Mouse (Mus musculus): ENCODE results near the gene Tma7. TPM values are rescaled to one million over a fixed set of nuclear protein-coding genes. Genes with fewer than 3 reads are reported as not detected.
A peak's percentile ranks its signal among the peaks of the same experiment; 100 is the strongest.

Tma7 gene
- polyA plus RNA-seq, 1 experiment from 2014 or later = 729 TPM

- Histone ChIP-seq H3K4me2 (replicated peaks) (no peak overlapping the region), H3K27ac (replicated peaks) (no peak overlapping the region), H3K9me3 (no peaks in the 10 kb centered on the region), H3K27me3 (no peaks in the 10 kb centered on the region), H3K4me3 (no peak overlapping the region), H3K9ac (replicated peaks) (no peak overlapping the region), H3K4me1 (no peaks in the 10 kb centered on the region), H3K36me3 (peaks cover 94% of the 10 kb centered on the region)
- 93% methylated on average over 10 of the region's 10 CpGs for WGBS
- ATAC-seq (ENCODE audit: low FRiP score, low read depth) = no peak
Observed at GRCm38 (mm10) chr9:109116205-109116604, 33.8 kb upstream of the Tma7 start.

- no peak overlapping the region for H3K4me2 ChIP-seq (replicated peaks)
- no peaks in the 10 kb centered on the region for H3K27me3 ChIP-seq
- H3K9me3 ChIP-seq = no peaks in the 10 kb centered on the region
- no peaks in the 10 kb centered on the region for H3K4me1 ChIP-seq
- no peak overlapping the region for H3K4me3 ChIP-seq
- H3K27ac ChIP-seq (replicated peaks) = no peak overlapping the region
- WGBS = 88% methylated on average over 7 of the region's 7 CpGs
- H3K36me3 ChIP-seq = peaks cover 100% of the 10 kb centered on the region
- ATAC-seq (ENCODE audit: low FRiP score, low read depth) = no peak
- H3K9ac ChIP-seq (replicated peaks) = no peak overlapping the region
Observed at GRCm38 (mm10) chr9:109114871-109115270, 32.5 kb upstream of the Tma7 start.

GRCm38 (mm10) chr9:109114276-109114675, 31.9 kb upstream of the Tma7 start:
- Histone ChIP-seq H3K27ac (replicated peaks) (no peak overlapping the region), H3K36me3 (peaks cover 100% of the 10 kb centered on the region), H3K4me1 (no peaks in the 10 kb centered on the region), H3K9ac (replicated peaks) (no peak overlapping the region), H3K4me3 (no peak overlapping the region), H3K4me2 (replicated peaks) (no peak overlapping the region), H3K9me3 (no peaks in the 10 kb centered on the region), H3K27me3 (no peaks in the 10 kb centered on the region)
- ATAC-seq (ENCODE audit: low FRiP score, low read depth) = no peak
- WGBS = 97% methylated on average over 11 of the region's 11 CpGs

GRCm38 (mm10) chr9:109113331-109113730, 30.9 kb upstream of the Tma7 start:
- Histone ChIP-seq H3K4me2 (replicated peaks) (no peak overlapping the region), H3K4me1 (no peaks in the 10 kb centered on the region)

GRCm38 (mm10) chr9:109111591-109111990, 29.2 kb upstream of the Tma7 start:
- H3K9ac ChIP-seq (replicated peaks) = no peak overlapping the region
- H3K27ac ChIP-seq (replicated peaks) = no peak overlapping the region
- H3K4me2 ChIP-seq (replicated peaks) = no peak overlapping the region
- no peak for ATAC-seq (ENCODE audit: low FRiP score, low read depth)
- 91% methylated on average over 9 of the region's 9 CpGs for WGBS
- H3K4me3 ChIP-seq = no peak overlapping the region
- peaks cover 100% of the 10 kb centered on the region for H3K36me3 ChIP-seq
- H3K27me3 ChIP-seq = no peaks in the 10 kb centered on the region
- H3K9me3 ChIP-seq = no peaks in the 10 kb centered on the region
- H3K4me1 ChIP-seq = no peaks in the 10 kb centered on the region

More at GRCm38 (mm10) chr9:109113331-109113730, 30.9 kb upstream of the Tma7 start:
- no peak overlapping the region for H3K27ac ChIP-seq (replicated peaks)
- H3K36me3 ChIP-seq = peaks cover 100% of the 10 kb centered on the region
- no peak overlapping the region for H3K4me3 ChIP-seq
- H3K27me3 ChIP-seq = no peaks in the 10 kb centered on the region
- H3K9ac ChIP-seq (replicated peaks) = no peak overlapping the region
- ATAC-seq (ENCODE audit: low FRiP score, low read depth) = no peak
- no peaks in the 10 kb centered on the region for H3K9me3 ChIP-seq
- WGBS = 95% methylated on average over 8 of the region's 8 CpGs

GRCm38 (mm10) chr9:109111101-109111500, 28.7 kb upstream of the Tma7 start:
- Histone ChIP-seq H3K27me3 (no peaks in the 10 kb centered on the region), H3K9me3 (no peaks in the 10 kb centered on the region), H3K4me3 (no peak overlapping the region), H3K36me3 (peaks cover 100% of the 10 kb centered on the region), H3K27ac (replicated peaks) (no peak overlapping the region), H3K4me2 (replicated peaks) (no peak overlapping the region), H3K4me1 (no peaks in the 10 kb centered on the region), H3K9ac (replicated peaks) (no peak overlapping the region)
- no peak for ATAC-seq (ENCODE audit: low FRiP score, low read depth)
- WGBS = 90% methylated on average over 4 of the region's 4 CpGs

- Histone ChIP-seq H3K9me3 (no peaks in the 10 kb centered on the region), H3K4me3 (no peak overlapping the region), H3K27me3 (no peaks in the 10 kb centered on the region), H3K9ac (replicated peaks) (no peak overlapping the region), H3K4me2 (replicated peaks) (no peak overlapping the region), H3K27ac (replicated peaks) (no peak overlapping the region), H3K36me3 (peaks cover 100% of the 10 kb centered on the region), H3K4me1 (no peaks in the 10 kb centered on the region)
- 97% methylated on average over 11 of the region's 11 CpGs for WGBS
- no peak for ATAC-seq (ENCODE audit: low FRiP score, low read depth)
Observed at GRCm38 (mm10) chr9:109110240-109110639, 27.9 kb upstream of the Tma7 start.

- no peak for ATAC-seq (ENCODE audit: low FRiP score, low read depth)
- no peaks in the 10 kb centered on the region for H3K9me3 ChIP-seq
- peaks cover 100% of the 10 kb centered on the region for H3K36me3 ChIP-seq
- no peak overlapping the region for H3K9ac ChIP-seq (replicated peaks)
- no peak overlapping the region for H3K27ac ChIP-seq (replicated peaks)
- no peak overlapping the region for H3K4me3 ChIP-seq
- 84% methylated on average over 6 of the region's 6 CpGs for WGBS
- no peaks in the 10 kb centered on the region for H3K27me3 ChIP-seq
- H3K4me1 ChIP-seq = peaks cover 3% of the 10 kb centered on the region; the same call in 1 of the 2 replicates
- no peak overlapping the region for H3K4me2 ChIP-seq (replicated peaks)
Observed at GRCm38 (mm10) chr9:109107341-109107740, 25.0 kb upstream of the Tma7 start.

GRCm38 (mm10) chr9:109105648-109106047, 23.3 kb upstream of the Tma7 start:
- no peaks in the 10 kb centered on the region for H3K9me3 ChIP-seq
- H3K4me2 ChIP-seq (replicated peaks) = no peak overlapping the region
- H3K27me3 ChIP-seq = no peaks in the 10 kb centered on the region
- peaks cover 7% of the 10 kb centered on the region; the same call in 1 of the 2 replicates for H3K4me1 ChIP-seq
- H3K27ac ChIP-seq (replicated peaks) = no peak overlapping the region
- H3K4me3 ChIP-seq = no peak overlapping the region
- H3K9ac ChIP-seq (replicated peaks) = no peak overlapping the region
- H3K36me3 ChIP-seq = peaks cover 100% of the 10 kb centered on the region
- ATAC-seq (ENCODE audit: low FRiP score, low read depth) = no peak
- WGBS = 95% methylated on average over 12 of the region's 12 CpGs

- 0 out of 2 replicates have a peak, but pooled peaks have one; percentile 4 for ATAC-seq (ENCODE audit: low FRiP score, low read depth)
- Histone ChIP-seq H3K9ac (replicated peaks) (no peak overlapping the region), H3K9me3 (no peaks in the 10 kb centered on the region), H3K27me3 (no peaks in the 10 kb centered on the region), H3K4me1 (peaks cover 13% of the 10 kb centered on the region; the same call in 1 of the 2 replicates), H3K27ac (replicated peaks) (no peak overlapping the region), H3K36me3 (peaks cover 100% of the 10 kb centered on the region), H3K4me3 (no peak overlapping the region), H3K4me2 (replicated peaks) (no peak overlapping the region)
- 83% methylated on average over 12 of the region's 12 CpGs for WGBS
Observed at GRCm38 (mm10) chr9:109105011-109105410, 22.6 kb upstream of the Tma7 start.

- Histone ChIP-seq H3K4me2 (replicated peaks) (no peak overlapping the region), H3K27me3 (no peaks in the 10 kb centered on the region), H3K4me1 (peaks cover 18% of the 10 kb centered on the region), H3K9me3 (no peaks in the 10 kb centered on the region), H3K4me3 (no peak overlapping the region), H3K36me3 (peaks cover 100% of the 10 kb centered on the region), H3K9ac (replicated peaks) (no peak overlapping the region), H3K27ac (replicated peaks) (no peak overlapping the region)
- WGBS = 93% methylated on average over 9 of the region's 9 CpGs
- no peak for ATAC-seq (ENCODE audit: low FRiP score, low read depth)
Observed at GRCm38 (mm10) chr9:109104083-109104482, 21.7 kb upstream of the Tma7 start.

GRCm38 (mm10) chr9:109103250-109103649, 20.9 kb upstream of the Tma7 start:
- H3K27ac ChIP-seq (replicated peaks) = no peak overlapping the region
- no peak overlapping the region for H3K4me2 ChIP-seq (replicated peaks)
- H3K9me3 ChIP-seq = no peaks in the 10 kb centered on the region
- WGBS = 76% methylated on average over 7 of the region's 7 CpGs
- H3K4me3 ChIP-seq = no peak overlapping the region
- peaks cover 26% of the 10 kb centered on the region for H3K4me1 ChIP-seq
- H3K36me3 ChIP-seq = peaks cover 97% of the 10 kb centered on the region
- H3K27me3 ChIP-seq = no peaks in the 10 kb centered on the region
- no peak overlapping the region for H3K9ac ChIP-seq (replicated peaks)
- ATAC-seq (ENCODE audit: low FRiP score, low read depth) = no peak

- H3K9me3 ChIP-seq = no peaks in the 10 kb centered on the region
- H3K27ac ChIP-seq (replicated peaks) = no peak overlapping the region
- no peak for ATAC-seq (ENCODE audit: low FRiP score, low read depth)
- H3K9ac ChIP-seq (replicated peaks) = no peak overlapping the region
- no peak overlapping the region for H3K4me2 ChIP-seq (replicated peaks)
- H3K4me1 ChIP-seq = peaks cover 33% of the 10 kb centered on the region
- WGBS = 97% methylated on average over 3 of the region's 3 CpGs
- no peaks in the 10 kb centered on the region for H3K27me3 ChIP-seq
- H3K4me3 ChIP-seq = no peak overlapping the region
- H3K36me3 ChIP-seq = peaks cover 89% of the 10 kb centered on the region
Observed at GRCm38 (mm10) chr9:109102541-109102940, 20.2 kb upstream of the Tma7 start.

All from midbrain, embryonic 12.5 days (tissue).